Mouse (Mus musculus): ENCODE results near the gene Plxdc2. TPM values are rescaled to one million over a fixed set of nuclear protein-coding genes. Genes with fewer than 3 reads are reported as not detected.

Plxdc2 gene
- polyA plus RNA-seq, 1 experiment from 2014 or later, result 16.5 TPM

DNA sequence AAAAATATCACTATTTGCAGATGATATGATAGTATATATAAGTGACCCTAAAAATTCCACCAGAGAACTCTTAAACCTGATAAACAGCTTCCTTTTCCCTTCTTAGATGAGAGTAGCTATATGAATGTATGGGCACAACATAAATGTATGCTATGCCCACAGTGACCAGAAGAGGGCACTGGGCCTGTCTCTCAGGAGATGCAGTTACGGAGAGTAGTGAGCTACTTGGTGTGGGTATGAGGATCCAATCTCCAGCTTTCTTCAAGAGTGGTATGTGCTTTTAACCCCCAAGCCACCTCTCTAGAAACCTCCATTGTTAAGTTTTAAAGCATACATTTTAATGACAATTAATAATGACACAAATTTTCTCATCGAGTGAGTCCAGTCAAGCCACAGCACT, 350.1 kb downstream of the Plxdc2 start:
- DNase-seq (ENCODE audit: low spot score) (no peak), ATAC-seq (replicated peaks; ENCODE audit: low FRiP score) (no peak)
- no peak overlapping the region for H3K4me3 ChIP-seq (ENCODE audit: low read depth, low read length)
- 85% methylated on average over 2 of the region's 2 CpGs for WGBS
- H3K9ac ChIP-seq (ENCODE audit: low read length), result no peak overlapping the region
- H3K27me3 ChIP-seq (ENCODE audit: control insufficient read depth, insufficient read depth, low read length), result no peaks in the 10 kb centered on the region
- H3K9me3 ChIP-seq (ENCODE audit: control insufficient read depth, low read length), result no peaks in the 10 kb centered on the region
- no peak overlapping the region for H3K27ac ChIP-seq (ENCODE audit: low read depth, low read length)
- H3K36me3 ChIP-seq (ENCODE audit: control insufficient read depth, insufficient read depth, low read length), result no peaks in the 10 kb centered on the region
- no peak overlapping the region for H3K4me2 ChIP-seq (ENCODE audit: low read depth, low read length, severe bottlenecking)
- no peaks in the 10 kb centered on the region for H3K4me1 ChIP-seq (replicated peaks; ENCODE audit: control insufficient read depth, insufficient read depth, low read length)

DNA sequence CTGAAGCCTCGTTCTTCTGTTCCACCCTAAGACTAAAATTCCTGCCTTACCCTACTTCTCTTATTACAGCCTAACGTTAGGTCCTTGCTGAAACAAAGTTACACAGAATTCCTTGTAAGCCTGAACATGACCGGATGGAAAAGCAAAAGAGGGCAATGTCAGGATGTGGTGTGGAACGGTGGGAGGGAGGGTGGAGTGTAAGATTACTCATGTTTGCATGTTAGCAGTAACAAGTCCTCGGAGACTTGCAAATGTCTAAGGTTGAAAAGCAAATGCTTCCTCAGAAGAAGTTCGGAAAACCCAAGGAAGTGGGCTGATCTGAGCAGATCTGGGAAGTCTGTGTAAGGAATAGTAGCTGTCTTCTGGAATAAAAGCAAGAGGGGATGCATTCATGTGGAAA, 353.8 kb downstream of the Plxdc2 start:
- H3K4me2 ChIP-seq (ENCODE audit: low read depth, low read length, severe bottlenecking), result no peak overlapping the region
- no peaks in the 10 kb centered on the region for H3K4me1 ChIP-seq (replicated peaks; ENCODE audit: control insufficient read depth, insufficient read depth, low read length)
- H3K27me3 ChIP-seq (ENCODE audit: control insufficient read depth, insufficient read depth, low read length), result no peaks in the 10 kb centered on the region
- H3K27ac ChIP-seq (ENCODE audit: low read depth, low read length), result no peak overlapping the region
- no peaks in the 10 kb centered on the region for H3K9me3 ChIP-seq (ENCODE audit: control insufficient read depth, low read length)
- no peaks in the 10 kb centered on the region for H3K36me3 ChIP-seq (ENCODE audit: control insufficient read depth, insufficient read depth, low read length)
- 81% methylated on average over 6 of the region's 6 CpGs for WGBS
- H3K4me3 ChIP-seq (ENCODE audit: low read depth, low read length), result no peak overlapping the region
- no peak for DNase-seq (ENCODE audit: low spot score)
- ATAC-seq (replicated peaks; ENCODE audit: low FRiP score), result no peak
- H3K9ac ChIP-seq (ENCODE audit: low read length), result no peak overlapping the region

DNA sequence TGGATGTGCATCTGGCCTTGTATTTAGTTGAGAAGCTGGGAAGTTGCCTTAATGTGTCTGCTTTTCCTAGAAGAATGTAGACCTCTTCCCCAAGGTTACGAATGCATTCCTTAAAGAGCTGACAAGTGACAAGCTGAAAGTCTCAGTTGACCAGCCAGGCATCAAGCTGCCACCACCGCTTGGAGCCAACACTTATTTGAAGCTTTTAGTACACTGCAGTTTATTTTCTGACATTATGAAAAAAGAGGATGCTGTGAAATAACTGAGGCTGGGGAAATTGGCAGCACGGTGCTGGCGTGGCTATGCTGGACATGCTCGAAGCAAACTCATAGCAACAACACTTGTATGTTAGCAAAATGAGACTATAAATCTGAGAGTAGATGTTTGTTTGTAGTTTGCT, 374.9 kb downstream of the Plxdc2 start:
- Histone ChIP-seq H3K9me3 (ENCODE audit: control insufficient read depth, low read length) (no peaks in the 10 kb centered on the region), H3K27ac (ENCODE audit: low read depth, low read length) (no peak overlapping the region), H3K4me2 (ENCODE audit: low read depth, low read length, severe bottlenecking) (no peak overlapping the region), H3K4me1 (replicated peaks; ENCODE audit: control insufficient read depth, insufficient read depth, low read length) (no peaks in the 10 kb centered on the region), H3K27me3 (ENCODE audit: control insufficient read depth, insufficient read depth, low read length) (no peaks in the 10 kb centered on the region), H3K4me3 (ENCODE audit: low read depth, low read length) (no peak overlapping the region), H3K36me3 (ENCODE audit: control insufficient read depth, insufficient read depth, low read length) (no peaks in the 10 kb centered on the region), H3K9ac (ENCODE audit: low read length) (no peak overlapping the region)
- WGBS, result 91% methylated on average over 5 of the region's 5 CpGs
- DNase-seq (ENCODE audit: low spot score), result no peak
- no peak for ATAC-seq (replicated peaks; ENCODE audit: low FRiP score)

GRCm38 (mm10) chr2:16734381-16734780, 378.3 kb downstream of the Plxdc2 start:
- Histone ChIP-seq H3K4me3 (ENCODE audit: low read depth, low read length) (no peak overlapping the region), H3K9me3 (ENCODE audit: control insufficient read depth, low read length) (no peaks in the 10 kb centered on the region), H3K9ac (ENCODE audit: low read length) (no peak overlapping the region), H3K4me1 (replicated peaks; ENCODE audit: control insufficient read depth, insufficient read depth, low read length) (no peaks in the 10 kb centered on the region), H3K27me3 (ENCODE audit: control insufficient read depth, insufficient read depth, low read length) (no peaks in the 10 kb centered on the region), H3K27ac (ENCODE audit: low read depth, low read length) (no peak overlapping the region), H3K36me3 (ENCODE audit: control insufficient read depth, insufficient read depth, low read length) (no peaks in the 10 kb centered on the region), H3K4me2 (ENCODE audit: low read depth, low read length, severe bottlenecking) (no peak overlapping the region)
- no peak for ATAC-seq (replicated peaks; ENCODE audit: low FRiP score)
- no peak for DNase-seq (ENCODE audit: low spot score)
- WGBS, result 91% methylated on average over 2 of the region's 2 CpGs

GRCm38 (mm10) chr2:16738241-16738640, 382.1 kb downstream of the Plxdc2 start:
- H3K4me3 ChIP-seq (ENCODE audit: low read depth, low read length), result no peak overlapping the region
- no peaks in the 10 kb centered on the region for H3K4me1 ChIP-seq (replicated peaks; ENCODE audit: control insufficient read depth, insufficient read depth, low read length)
- ATAC-seq (replicated peaks; ENCODE audit: low FRiP score) (no peak), DNase-seq (ENCODE audit: low spot score) (no peak)
- no peak overlapping the region for H3K9ac ChIP-seq (ENCODE audit: low read length)
- no peaks in the 10 kb centered on the region for H3K9me3 ChIP-seq (ENCODE audit: control insufficient read depth, low read length)
- H3K27me3 ChIP-seq (ENCODE audit: control insufficient read depth, insufficient read depth, low read length), result no peaks in the 10 kb centered on the region
- H3K27ac ChIP-seq (ENCODE audit: low read depth, low read length), result no peak overlapping the region
- 65% methylated on average over 8 of the region's 8 CpGs for WGBS
- H3K36me3 ChIP-seq (ENCODE audit: control insufficient read depth, insufficient read depth, low read length), result no peaks in the 10 kb centered on the region
- H3K4me2 ChIP-seq (ENCODE audit: low read depth, low read length, severe bottlenecking), result no peak overlapping the region

DNA sequence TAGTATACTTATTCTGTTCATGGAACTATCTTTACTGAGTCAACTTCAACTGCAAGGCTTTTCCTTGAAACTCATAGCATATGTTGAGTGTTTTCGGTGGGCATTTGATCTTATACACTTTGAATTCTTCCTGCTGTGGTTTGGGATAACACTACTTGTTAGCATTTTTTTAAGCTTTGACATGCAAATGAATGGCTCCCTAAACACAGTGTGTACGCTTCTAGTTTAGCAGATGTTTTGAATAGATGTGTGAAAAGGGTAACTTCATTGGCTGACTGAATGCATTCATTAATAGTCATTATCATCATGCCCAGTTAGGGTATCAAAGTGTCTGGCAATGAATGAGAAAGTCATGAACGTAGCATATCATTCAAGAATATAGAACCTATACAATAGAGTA, 385.7 kb downstream of the Plxdc2 start:
- no peak overlapping the region for H3K9ac ChIP-seq (ENCODE audit: low read length)
- no peak overlapping the region for H3K27ac ChIP-seq (ENCODE audit: low read depth, low read length)
- H3K4me1 ChIP-seq (replicated peaks; ENCODE audit: control insufficient read depth, insufficient read depth, low read length), result no peaks in the 10 kb centered on the region
- ATAC-seq (replicated peaks; ENCODE audit: low FRiP score), result no peak
- no peak overlapping the region for H3K4me2 ChIP-seq (ENCODE audit: low read depth, low read length, severe bottlenecking)
- no peaks in the 10 kb centered on the region for H3K9me3 ChIP-seq (ENCODE audit: control insufficient read depth, low read length)
- H3K27me3 ChIP-seq (ENCODE audit: control insufficient read depth, insufficient read depth, low read length), result no peaks in the 10 kb centered on the region
- H3K36me3 ChIP-seq (ENCODE audit: control insufficient read depth, insufficient read depth, low read length), result no peaks in the 10 kb centered on the region
- 62% methylated on average over 3 of the region's 3 CpGs for WGBS
- no peak for DNase-seq (ENCODE audit: low spot score)
- no peak overlapping the region for H3K4me3 ChIP-seq (ENCODE audit: low read depth, low read length)

GRCm38 (mm10) chr2:16743568-16743967, 387.5 kb downstream of the Plxdc2 start:
- WGBS, result 83% methylated on average over 3 of the region's 3 CpGs

DNA sequence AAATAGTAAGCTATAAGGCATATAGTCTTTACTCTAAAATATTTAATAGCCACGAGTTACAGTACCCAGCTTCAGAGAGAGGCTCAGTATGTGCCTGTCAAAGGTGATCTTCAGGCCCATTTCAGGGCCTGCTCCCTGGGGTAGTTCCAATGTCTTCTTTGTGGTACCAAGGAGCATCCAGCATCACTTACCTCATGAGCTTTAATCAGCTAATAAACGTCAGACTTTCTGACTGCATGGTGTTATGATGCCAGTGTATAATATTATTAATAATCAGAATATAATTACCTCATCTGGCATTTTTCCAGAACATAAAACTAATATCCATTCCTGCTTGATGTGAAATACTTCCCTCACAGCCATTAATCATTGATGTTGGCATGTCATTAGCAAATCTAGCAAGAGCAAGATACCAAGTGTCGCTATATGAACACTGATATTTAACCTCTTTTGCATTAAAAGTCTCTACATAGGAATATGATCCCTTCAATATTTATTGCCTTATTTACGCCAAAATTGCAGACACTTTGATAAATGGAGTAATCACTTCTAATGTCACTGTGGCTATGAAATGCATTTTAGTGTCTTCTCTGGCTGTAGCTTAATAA, 393.3 kb downstream of the Plxdc2 start:
- Histone ChIP-seq H3K9me3 (ENCODE audit: control insufficient read depth, low read length) (no peaks in the 10 kb centered on the region), H3K27me3 (ENCODE audit: control insufficient read depth, insufficient read depth, low read length) (no peaks in the 10 kb centered on the region), H3K9ac (ENCODE audit: low read length) (no peak overlapping the region), H3K4me3 (ENCODE audit: low read depth, low read length) (no peak overlapping the region), H3K27ac (ENCODE audit: low read depth, low read length) (no peak overlapping the region), H3K4me2 (ENCODE audit: low read depth, low read length, severe bottlenecking) (no peak overlapping the region), H3K4me1 (replicated peaks; ENCODE audit: control insufficient read depth, insufficient read depth, low read length) (no peaks in the 10 kb centered on the region), H3K36me3 (ENCODE audit: control insufficient read depth, insufficient read depth, low read length) (no peaks in the 10 kb centered on the region)
- DNase-seq (ENCODE audit: low spot score) (no peak), ATAC-seq (replicated peaks; ENCODE audit: low FRiP score) (no peak)
- 87% methylated on average over 4 of the region's 4 CpGs for WGBS

More at GRCm38 (mm10) chr2:16743568-16743967, 387.5 kb downstream of the Plxdc2 start:
- Histone ChIP-seq H3K4me3 (ENCODE audit: low read depth, low read length) (no peak overlapping the region), H3K4me1 (replicated peaks; ENCODE audit: control insufficient read depth, insufficient read depth, low read length) (no peaks in the 10 kb centered on the region), H3K9me3 (ENCODE audit: control insufficient read depth, low read length) (no peaks in the 10 kb centered on the region), H3K27ac (ENCODE audit: low read depth, low read length) (no peak overlapping the region), H3K9ac (ENCODE audit: low read length) (no peak overlapping the region), H3K4me2 (ENCODE audit: low read depth, low read length, severe bottlenecking) (no peak overlapping the region), H3K27me3 (ENCODE audit: control insufficient read depth, insufficient read depth, low read length) (no peaks in the 10 kb centered on the region), H3K36me3 (ENCODE audit: control insufficient read depth, insufficient read depth, low read length) (no peaks in the 10 kb centered on the region)
- DNase-seq (ENCODE audit: low spot score) (no peak), ATAC-seq (replicated peaks; ENCODE audit: low FRiP score) (no peak)

DNA sequence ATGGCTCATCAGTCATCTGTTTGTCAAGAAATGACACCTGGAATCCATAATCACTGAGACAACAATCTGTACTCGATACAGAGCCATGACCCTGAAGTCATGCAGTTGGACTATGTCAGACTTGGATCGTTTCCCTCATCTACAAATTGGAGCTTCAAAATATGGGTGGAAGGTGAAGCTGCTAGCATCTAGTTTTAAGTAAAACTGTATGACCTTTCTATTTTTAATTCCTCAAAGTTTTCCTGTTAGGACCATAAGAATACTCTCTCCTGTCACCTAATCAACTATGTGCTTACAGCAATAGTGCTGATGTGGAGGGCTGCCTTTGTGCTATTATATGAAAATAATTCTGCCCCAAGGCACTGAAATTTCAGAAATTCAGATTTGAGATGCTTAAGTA, 401.1 kb downstream of the Plxdc2 start:
- Histone ChIP-seq H3K9me3 (ENCODE audit: control insufficient read depth, low read length) (no peaks in the 10 kb centered on the region), H3K4me1 (replicated peaks; ENCODE audit: control insufficient read depth, insufficient read depth, low read length) (no peaks in the 10 kb centered on the region), H3K4me3 (ENCODE audit: low read depth, low read length) (no peak overlapping the region), H3K9ac (ENCODE audit: low read length) (no peak overlapping the region), H3K4me2 (ENCODE audit: low read depth, low read length, severe bottlenecking) (no peak overlapping the region), H3K27ac (ENCODE audit: low read depth, low read length) (no peak overlapping the region), H3K36me3 (ENCODE audit: control insufficient read depth, insufficient read depth, low read length) (no peaks in the 10 kb centered on the region), H3K27me3 (ENCODE audit: control insufficient read depth, insufficient read depth, low read length) (no peaks in the 10 kb centered on the region)
- DNase-seq (ENCODE audit: low spot score) (no peak), ATAC-seq (replicated peaks; ENCODE audit: low FRiP score) (no peak)
- 86% methylated on average over 2 of the region's 2 CpGs for WGBS

Measured in forebrain, embryonic 11.5 days (tissue).